Mouse (Mus musculus): Measurements from ENCODE around the gene Adprh. TPM values are rescaled to one million over a fixed set of nuclear protein-coding genes. Genes with fewer than 3 reads are reported as not detected.
A peak's percentile ranks its signal among the peaks of the same experiment; 100 is the strongest.

Adprh gene
- polyA plus RNA-seq, 1 experiment from 2014 or later, result 140 TPM

GRCm38 (mm10) chr16:38403639-38404038, 48.9 kb downstream of the Adprh start:
- H3K9ac ChIP-seq (replicated peaks; ENCODE audit: low read depth, low read length), result no peak overlapping the region
- H3K9me3 ChIP-seq (ENCODE audit: control insufficient read depth, low read length), result no peaks in the 10 kb centered on the region
- H3K27ac ChIP-seq (ENCODE audit: low read length), result no peak overlapping the region
- no peak overlapping the region for H3K4me2 ChIP-seq (ENCODE audit: low read length)
- no peak for ATAC-seq
- no peaks in the 10 kb centered on the region for H3K36me3 ChIP-seq (ENCODE audit: control insufficient read depth, insufficient read depth)
- H3K27me3 ChIP-seq (replicated peaks; ENCODE audit: control insufficient read depth, insufficient read depth, low read length), result no peaks in the 10 kb centered on the region
- H3K4me3 ChIP-seq (replicated peaks; ENCODE audit: low read length), result no peak overlapping the region
- peaks cover 14% of the 10 kb centered on the region for H3K4me1 ChIP-seq (replicated peaks; ENCODE audit: control insufficient read depth, insufficient read depth, low read length)
- 94% methylated on average over 7 of the region's 7 CpGs for WGBS

- Histone ChIP-seq H3K36me3 (ENCODE audit: control insufficient read depth, insufficient read depth) (no peaks in the 10 kb centered on the region), H3K9me3 (ENCODE audit: control insufficient read depth, low read length) (no peaks in the 10 kb centered on the region), H3K4me2 (ENCODE audit: low read length) (no peak overlapping the region), H3K27me3 (replicated peaks; ENCODE audit: control insufficient read depth, insufficient read depth, low read length) (no peaks in the 10 kb centered on the region), H3K4me1 (replicated peaks; ENCODE audit: control insufficient read depth, insufficient read depth, low read length) (peaks cover 14% of the 10 kb centered on the region), H3K4me3 (replicated peaks; ENCODE audit: low read length) (no peak overlapping the region), H3K9ac (replicated peaks; ENCODE audit: low read depth, low read length) (no peak overlapping the region), H3K27ac (ENCODE audit: low read length) (no peak overlapping the region)
- WGBS, result 78% methylated on average over 6 of the region's 6 CpGs
- no peak for ATAC-seq
Measured at GRCm38 (mm10) chr16:38401468-38401867, 51.0 kb downstream of the Adprh start.

GRCm38 (mm10) chr16:38400311-38400960, 52.1 kb downstream of the Adprh start:
- H3K4me1 ChIP-seq (replicated peaks; ENCODE audit: control insufficient read depth, insufficient read depth, low read length), result peaks cover 14% of the 10 kb centered on the region
- H3K9me3 ChIP-seq (ENCODE audit: control insufficient read depth, low read length), result no peaks in the 10 kb centered on the region
- peak overlapping the region; percentile 60 for H3K4me2 ChIP-seq (ENCODE audit: low read length)
- H3K27ac ChIP-seq (ENCODE audit: low read length), result no peak overlapping the region; the same call in 1 of the 2 replicates
- no peaks in the 10 kb centered on the region for H3K36me3 ChIP-seq (ENCODE audit: control insufficient read depth, insufficient read depth)
- 78% methylated on average over 9 of the region's 9 CpGs for WGBS
- ATAC-seq, result peak; percentile 29; the same call in 1 of the 2 replicates
- no peaks in the 10 kb centered on the region for H3K27me3 ChIP-seq (replicated peaks; ENCODE audit: control insufficient read depth, insufficient read depth, low read length)
- peak overlapping the region; percentile 43 for H3K4me3 ChIP-seq (replicated peaks; ENCODE audit: low read length)
- H3K9ac ChIP-seq (replicated peaks; ENCODE audit: low read depth, low read length), result peak overlapping the region; percentile 49

- Histone ChIP-seq H3K27ac (ENCODE audit: low read length) (peak overlapping the region; percentile 57), H3K9ac (replicated peaks; ENCODE audit: low read depth, low read length) (peak overlapping the region; percentile 49), H3K4me3 (replicated peaks; ENCODE audit: low read length) (peak overlapping the region; percentile 43), H3K4me2 (ENCODE audit: low read length) (peak overlapping the region; percentile 60), H3K27me3 (replicated peaks; ENCODE audit: control insufficient read depth, insufficient read depth, low read length) (no peaks in the 10 kb centered on the region), H3K36me3 (ENCODE audit: control insufficient read depth, insufficient read depth) (no peaks in the 10 kb centered on the region), H3K4me1 (replicated peaks; ENCODE audit: control insufficient read depth, insufficient read depth, low read length) (peaks cover 14% of the 10 kb centered on the region), H3K9me3 (ENCODE audit: control insufficient read depth, low read length) (no peaks in the 10 kb centered on the region)
- WGBS, result 10% methylated on average over 17 of the region's 17 CpGs
- peak; percentile 99 for ATAC-seq
Measured at GRCm38 (mm10) chr16:38399531-38400231, 52.8 kb downstream of the Adprh start.

GRCm38 (mm10) chr16:38399076-38399475, 53.4 kb downstream of the Adprh start:
- Histone ChIP-seq H3K9ac (replicated peaks; ENCODE audit: low read depth, low read length) (peak overlapping the region; percentile 49), H3K4me1 (replicated peaks; ENCODE audit: control insufficient read depth, insufficient read depth, low read length) (peaks cover 14% of the 10 kb centered on the region), H3K4me2 (ENCODE audit: low read length) (peak overlapping the region; percentile 60), H3K9me3 (ENCODE audit: control insufficient read depth, low read length) (no peaks in the 10 kb centered on the region), H3K27me3 (replicated peaks; ENCODE audit: control insufficient read depth, insufficient read depth, low read length) (no peaks in the 10 kb centered on the region), H3K27ac (ENCODE audit: low read length) (no peak overlapping the region), H3K36me3 (ENCODE audit: control insufficient read depth, insufficient read depth) (no peaks in the 10 kb centered on the region), H3K4me3 (replicated peaks; ENCODE audit: low read length) (no peak overlapping the region)
- ATAC-seq, result no peak; the same call in 1 of the 2 replicates
- 80% methylated on average over 3 of the region's 3 CpGs for WGBS

GRCm38 (mm10) chr16:38398266-38398665, 54.2 kb downstream of the Adprh start:
- Histone ChIP-seq H3K9ac (replicated peaks; ENCODE audit: low read depth, low read length) (no peak overlapping the region), H3K27me3 (replicated peaks; ENCODE audit: control insufficient read depth, insufficient read depth, low read length) (no peaks in the 10 kb centered on the region), H3K4me2 (ENCODE audit: low read length) (no peak overlapping the region), H3K4me1 (replicated peaks; ENCODE audit: control insufficient read depth, insufficient read depth, low read length) (peaks cover 14% of the 10 kb centered on the region), H3K4me3 (replicated peaks; ENCODE audit: low read length) (no peak overlapping the region), H3K36me3 (ENCODE audit: control insufficient read depth, insufficient read depth) (no peaks in the 10 kb centered on the region), H3K27ac (ENCODE audit: low read length) (no peak overlapping the region), H3K9me3 (ENCODE audit: control insufficient read depth, low read length) (no peaks in the 10 kb centered on the region)
- WGBS, result 91% methylated on average over 6 of the region's 6 CpGs
- no peak for ATAC-seq

GRCm38 (mm10) chr16:38396155-38396554, 56.3 kb downstream of the Adprh start:
- Histone ChIP-seq H3K4me1 (replicated peaks; ENCODE audit: control insufficient read depth, insufficient read depth, low read length) (peaks cover 14% of the 10 kb centered on the region), H3K9me3 (ENCODE audit: control insufficient read depth, low read length) (no peaks in the 10 kb centered on the region), H3K27ac (ENCODE audit: low read length) (no peak overlapping the region), H3K27me3 (replicated peaks; ENCODE audit: control insufficient read depth, insufficient read depth, low read length) (no peaks in the 10 kb centered on the region), H3K4me3 (replicated peaks; ENCODE audit: low read length) (no peak overlapping the region), H3K9ac (replicated peaks; ENCODE audit: low read depth, low read length) (no peak overlapping the region), H3K4me2 (ENCODE audit: low read length) (no peak overlapping the region), H3K36me3 (ENCODE audit: control insufficient read depth, insufficient read depth) (no peaks in the 10 kb centered on the region)
- WGBS, result 60% methylated on average over 13 of the region's 13 CpGs
- no peak for ATAC-seq

- Histone ChIP-seq H3K9me3 (ENCODE audit: control insufficient read depth, low read length) (no peaks in the 10 kb centered on the region), H3K36me3 (ENCODE audit: control insufficient read depth, insufficient read depth) (no peaks in the 10 kb centered on the region), H3K9ac (replicated peaks; ENCODE audit: low read depth, low read length) (no peak overlapping the region), H3K27me3 (replicated peaks; ENCODE audit: control insufficient read depth, insufficient read depth, low read length) (no peaks in the 10 kb centered on the region), H3K4me1 (replicated peaks; ENCODE audit: control insufficient read depth, insufficient read depth, low read length) (peaks cover 12% of the 10 kb centered on the region), H3K4me2 (ENCODE audit: low read length) (no peak overlapping the region), H3K4me3 (replicated peaks; ENCODE audit: low read length) (no peak overlapping the region), H3K27ac (ENCODE audit: low read length) (no peak overlapping the region)
- 72% methylated on average over 6 of the region's 6 CpGs for WGBS
- no peak for ATAC-seq
Measured at GRCm38 (mm10) chr16:38395060-38395730, 57.3 kb downstream of the Adprh start.

GRCm38 (mm10) chr16:38394191-38394618, 58.3 kb downstream of the Adprh start:
- ATAC-seq, result no peak
- WGBS, result 81% methylated on average over 8 of the region's 8 CpGs
- Histone ChIP-seq H3K4me2 (ENCODE audit: low read length) (no peak overlapping the region), H3K4me1 (replicated peaks; ENCODE audit: control insufficient read depth, insufficient read depth, low read length) (peaks cover 2% of the 10 kb centered on the region), H3K27me3 (replicated peaks; ENCODE audit: control insufficient read depth, insufficient read depth, low read length) (no peaks in the 10 kb centered on the region), H3K9ac (replicated peaks; ENCODE audit: low read depth, low read length) (no peak overlapping the region), H3K27ac (ENCODE audit: low read length) (no peak overlapping the region), H3K36me3 (ENCODE audit: control insufficient read depth, insufficient read depth) (no peaks in the 10 kb centered on the region), H3K9me3 (ENCODE audit: control insufficient read depth, low read length) (no peaks in the 10 kb centered on the region), H3K4me3 (replicated peaks; ENCODE audit: low read length) (no peak overlapping the region)
